Mouse (Mus musculus): ENCODE measurements at regions not wholly inside any gene's neighbourhood (a gene's known extent, or its start where the extent isn't known, plus 50 kb on each side); places are given as distances from the start of the nearest gene placed in this dataset.
A peak's percentile ranks its signal among the peaks of the same experiment; 100 is the strongest.

- ATAC-seq (0 out of 2 replicates have a peak, but pooled peaks have one; percentile 28), DNase-seq (no peak)
- H3K36me3 ChIP-seq (replicated peaks; ENCODE audit: insufficient read depth, low read length), result no peaks in the 10 kb centered on the region
- no peak overlapping the region for H3K27ac ChIP-seq (ENCODE audit: low read depth)
- H3K4me1 ChIP-seq (ENCODE audit: insufficient read depth), result no peaks in the 10 kb centered on the region
- H3K9ac ChIP-seq (replicated peaks), result no peak overlapping the region
- WGBS (ENCODE audit: insufficient replicate concordance), result 51% methylated on average over 4 of the region's 4 CpGs
- H3K9me3 ChIP-seq (ENCODE audit: low read length), result no peaks in the 10 kb centered on the region
- no peak for TF ChIP-seq CTCF (IDR thresholded peaks at IDR 0.05; ENCODE audit: low read depth)
- TF ChIP-seq EP300 (IDR thresholded peaks at IDR 0.05; ENCODE audit: low read depth), result 0 out of 2 replicates have a peak, but pooled peaks have one; percentile 17
- H3K4me3 ChIP-seq (ENCODE audit: low read depth, low read length), result no peak overlapping the region
- H3K27me3 ChIP-seq (ENCODE audit: insufficient read depth, low read length), result no peaks in the 10 kb centered on the region
- no peak overlapping the region for H3K4me2 ChIP-seq (ENCODE audit: low read depth, low read length)
Measured at GRCm38 (mm10) chr1:61372581-61372980, 266.0 kb upstream of the Pard3b start.

- 40% methylated on average over 17 of the region's 17 CpGs for WGBS (ENCODE audit: insufficient replicate concordance)
- Histone ChIP-seq H3K9me3 (ENCODE audit: low read length) (no peaks in the 10 kb centered on the region), H3K27ac (ENCODE audit: low read depth) (no peak overlapping the region), H3K9ac (replicated peaks) (no peak overlapping the region), H3K27me3 (ENCODE audit: insufficient read depth, low read length) (no peaks in the 10 kb centered on the region), H3K4me2 (ENCODE audit: low read depth, low read length) (no peak overlapping the region), H3K4me1 (ENCODE audit: insufficient read depth) (no peaks in the 10 kb centered on the region), H3K36me3 (replicated peaks; ENCODE audit: insufficient read depth, low read length) (no peaks in the 10 kb centered on the region), H3K4me3 (ENCODE audit: low read depth, low read length) (no peak overlapping the region)
- TF ChIP-seq CTCF (IDR thresholded peaks at IDR 0.05; ENCODE audit: low read depth), result no peak
- TF ChIP-seq EP300 (IDR thresholded peaks at IDR 0.05; ENCODE audit: low read depth), result no peak; the same call in 1 of the 2 replicates
- ATAC-seq (peak; percentile 81), DNase-seq (no peak)
Measured at GRCm38 (mm10) chr1:61373661-61374491, 264.7 kb upstream of the Pard3b start.

DNA sequence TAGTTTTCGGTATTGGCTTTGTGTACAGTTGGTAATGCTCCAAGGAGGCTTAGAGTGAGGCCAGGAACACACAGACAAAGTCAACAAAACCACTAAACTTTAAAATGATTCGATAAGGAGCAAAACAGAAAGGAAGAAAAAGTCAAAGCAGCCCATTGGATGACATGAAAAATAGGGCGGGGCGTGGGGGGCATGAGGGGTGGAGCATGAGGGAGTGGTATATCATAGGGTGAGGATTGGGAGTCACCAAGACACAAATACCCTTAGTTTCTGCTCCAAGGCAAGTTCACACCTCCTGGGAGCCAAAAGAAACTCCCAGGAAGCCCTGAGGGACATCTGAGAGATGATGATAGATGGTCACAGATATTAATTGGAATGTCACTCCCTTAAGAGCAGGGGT lies 262.2 kb upstream of the Pard3b start:
- Histone ChIP-seq H3K4me2 (ENCODE audit: low read depth, low read length) (peak overlapping the region; percentile 45), H3K27me3 (ENCODE audit: insufficient read depth, low read length) (no peaks in the 10 kb centered on the region), H3K4me3 (ENCODE audit: low read depth, low read length) (no peak overlapping the region), H3K4me1 (ENCODE audit: insufficient read depth) (no peaks in the 10 kb centered on the region), H3K27ac (ENCODE audit: low read depth) (no peak overlapping the region), H3K9me3 (ENCODE audit: low read length) (no peaks in the 10 kb centered on the region), H3K9ac (replicated peaks) (0 out of 2 replicates have a peak overlapping the region, but pooled peaks have one; percentile 8), H3K36me3 (replicated peaks; ENCODE audit: insufficient read depth, low read length) (no peaks in the 10 kb centered on the region)
- ATAC-seq (peak; percentile 35; the same call in 1 of the 2 replicates), DNase-seq (peak; percentile 34)
- 37% methylated on average over 4 of the region's 4 CpGs for WGBS (ENCODE audit: insufficient replicate concordance)
- TF ChIP-seq CTCF (IDR thresholded peaks at IDR 0.05; ENCODE audit: low read depth), result no peak
- no peak for TF ChIP-seq EP300 (IDR thresholded peaks at IDR 0.05; ENCODE audit: low read depth)

GRCm38 (mm10) chr1:61377070-61377469 lies 261.6 kb upstream of the Pard3b start:
- no peaks in the 10 kb centered on the region for H3K27me3 ChIP-seq (ENCODE audit: insufficient read depth, low read length)
- H3K4me2 ChIP-seq (ENCODE audit: low read depth, low read length), result peak overlapping the region; percentile 45
- WGBS (ENCODE audit: insufficient replicate concordance), result under 1% methylated on average over 7 of the region's 7 CpGs
- no peaks in the 10 kb centered on the region for H3K36me3 ChIP-seq (replicated peaks; ENCODE audit: insufficient read depth, low read length)
- no peak overlapping the region for H3K27ac ChIP-seq (ENCODE audit: low read depth)
- 0 out of 2 replicates have a peak overlapping the region, but pooled peaks have one; percentile 8 for H3K9ac ChIP-seq (replicated peaks)
- H3K4me1 ChIP-seq (ENCODE audit: insufficient read depth), result no peaks in the 10 kb centered on the region
- TF ChIP-seq CTCF (IDR thresholded peaks at IDR 0.05; ENCODE audit: low read depth) (peak; percentile 76), EP300 (IDR thresholded peaks at IDR 0.05; ENCODE audit: low read depth) (no peak)
- no peak overlapping the region for H3K4me3 ChIP-seq (ENCODE audit: low read depth, low read length)
- ATAC-seq, result no peak
- peak; percentile 73 for DNase-seq
- no peaks in the 10 kb centered on the region for H3K9me3 ChIP-seq (ENCODE audit: low read length)

GRCm38 (mm10) chr1:61378240-61378639 lies 260.4 kb upstream of the Pard3b start:
- 40% methylated on average over 8 of the region's 8 CpGs for WGBS (ENCODE audit: insufficient replicate concordance)

DNA sequence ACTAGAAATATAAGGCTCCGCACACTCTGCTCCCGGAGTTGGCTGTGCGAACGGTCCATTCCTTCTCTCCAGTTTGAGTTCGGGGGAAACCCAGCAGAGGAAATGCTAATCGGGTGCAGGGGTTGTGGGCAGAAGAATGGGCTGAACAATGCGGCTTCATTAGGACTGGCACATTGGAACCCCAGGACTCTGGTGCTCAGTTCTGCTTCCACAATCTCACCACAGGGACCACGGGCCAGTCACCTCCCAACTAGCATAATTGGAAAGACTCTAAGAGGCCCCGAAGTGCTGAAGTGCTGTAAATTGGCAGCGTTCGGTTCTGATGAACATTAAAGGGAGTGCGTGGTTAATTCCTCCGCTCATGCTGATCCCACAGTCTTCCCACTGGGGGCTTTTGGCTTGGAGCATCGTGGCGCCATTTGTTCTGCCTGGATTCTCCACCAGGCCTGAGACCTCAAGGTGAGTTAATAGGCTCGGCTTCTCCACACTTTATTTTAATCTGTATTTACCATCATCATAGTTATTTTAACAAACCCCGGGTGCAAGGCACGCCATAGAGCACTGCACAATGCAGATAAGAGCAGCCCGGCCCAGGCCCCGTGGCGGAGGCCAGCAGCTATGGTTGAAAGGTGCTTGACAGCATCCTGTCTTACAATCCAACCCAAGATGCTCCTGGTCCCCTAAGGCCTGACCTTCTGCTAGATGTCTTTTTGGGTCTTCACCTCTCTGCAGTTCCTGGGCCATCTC lies 258.7 kb upstream of the Pard3b start:
- TF ChIP-seq EP300 (IDR thresholded peaks at IDR 0.05; ENCODE audit: low read depth), result no peak
- TF ChIP-seq CTCF (IDR thresholded peaks at IDR 0.05; ENCODE audit: low read depth), result no peak
- ATAC-seq, result no peak

More at GRCm38 (mm10) chr1:61378240-61378639, 260.4 kb upstream of the Pard3b start:
- H3K4me3 ChIP-seq (ENCODE audit: low read depth, low read length), result no peak overlapping the region
- H3K4me1 ChIP-seq (ENCODE audit: insufficient read depth), result no peaks in the 10 kb centered on the region
- no peaks in the 10 kb centered on the region for H3K9me3 ChIP-seq (ENCODE audit: low read length)
- H3K27ac ChIP-seq (ENCODE audit: low read depth), result no peak overlapping the region
- no peaks in the 10 kb centered on the region for H3K36me3 ChIP-seq (replicated peaks; ENCODE audit: insufficient read depth, low read length)
- no peaks in the 10 kb centered on the region for H3K27me3 ChIP-seq (ENCODE audit: insufficient read depth, low read length)
- no peak overlapping the region for H3K4me2 ChIP-seq (ENCODE audit: low read depth, low read length)
- TF ChIP-seq CTCF (IDR thresholded peaks at IDR 0.05; ENCODE audit: low read depth) (no peak), EP300 (IDR thresholded peaks at IDR 0.05; ENCODE audit: low read depth) (no peak)
- no peak overlapping the region for H3K9ac ChIP-seq (replicated peaks)
- no peak for DNase-seq
- no peak for ATAC-seq

More for the DNA sequence above, 258.7 kb upstream of the Pard3b start:
- Histone ChIP-seq H3K9me3 (ENCODE audit: low read length) (no peaks in the 10 kb centered on the region), H3K4me3 (ENCODE audit: low read depth, low read length) (no peak overlapping the region), H3K4me1 (ENCODE audit: insufficient read depth) (no peaks in the 10 kb centered on the region), H3K36me3 (replicated peaks; ENCODE audit: insufficient read depth, low read length) (no peaks in the 10 kb centered on the region), H3K27ac (ENCODE audit: low read depth) (no peak overlapping the region), H3K9ac (replicated peaks) (no peak overlapping the region), H3K27me3 (ENCODE audit: insufficient read depth, low read length) (no peaks in the 10 kb centered on the region), H3K4me2 (ENCODE audit: low read depth, low read length) (no peak overlapping the region)
- WGBS (ENCODE audit: insufficient replicate concordance), result 78% methylated on average over 21 of the region's 21 CpGs
- DNase-seq, result no peak
